Mouse (Mus musculus): ENCODE results near the gene Tspoap1. TPM values are rescaled to one million over a fixed set of nuclear protein-coding genes. Genes with fewer than 3 reads are reported as not detected.

The Tspoap1 gene
- polyA plus RNA-seq, 1 experiment = 10.3 TPM

DNA sequence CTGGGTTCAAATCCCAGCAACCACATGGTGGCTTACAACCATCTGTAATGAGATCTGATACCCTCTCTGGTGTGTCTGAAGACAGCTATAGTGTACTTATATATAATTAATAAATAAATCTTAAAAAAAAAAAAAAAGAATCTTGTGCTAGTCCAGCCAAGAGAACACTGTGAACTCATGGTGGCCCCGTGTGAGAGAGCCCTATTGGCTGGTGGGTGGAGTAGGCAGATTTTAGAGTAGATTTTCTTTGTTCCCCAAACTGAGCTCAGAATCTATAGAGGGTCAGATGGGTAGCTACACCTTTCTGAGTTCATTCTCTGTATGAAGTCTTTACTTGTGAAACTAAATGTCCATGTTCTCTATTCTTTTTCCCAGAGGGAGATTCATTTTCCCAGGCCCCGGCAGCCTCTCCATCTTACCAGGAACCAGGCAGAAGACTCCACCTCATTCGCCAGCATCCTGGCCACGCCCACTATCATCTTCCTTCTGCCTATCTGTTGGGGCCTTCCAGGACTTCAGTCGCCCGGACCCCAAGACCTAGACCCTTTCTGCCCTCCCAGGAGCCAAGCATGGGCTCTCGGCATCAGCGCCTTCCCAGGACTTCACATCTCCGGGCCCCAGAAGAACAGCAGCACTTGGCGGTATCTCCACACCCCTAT is 29.6 kb upstream of the Tspoap1 start:
- Histone ChIP-seq H3K36me3 (ENCODE audit: control insufficient read depth, insufficient read depth, low read length) (no peaks in the 10 kb centered on the region), H3K4me3 (ENCODE audit: control insufficient read depth, low read depth, low read length) (no peak overlapping the region; the same call in 1 of the 2 replicates), H3K27ac (ENCODE audit: control insufficient read depth, insufficient read depth, low read depth, low read length) (no peak overlapping the region), H3K27me3 (ENCODE audit: control insufficient read depth, insufficient read depth, low read length) (no peaks in the 10 kb centered on the region), H3K4me1 (ENCODE audit: control insufficient read depth, insufficient read depth, low read length) (peaks cover 4% of the 10 kb centered on the region; the same call in 1 of the 2 replicates)
- no peak for TF ChIP-seq CTCF (IDR thresholded peaks at IDR 0.05; ENCODE audit: control insufficient read depth, insufficient read depth, insufficient replicate concordance, low read depth, low read length)
- no peak for TF ChIP-seq POLR2A (IDR thresholded peaks at IDR 0.05; ENCODE audit: control insufficient read depth, low read depth, low read length)

DNA sequence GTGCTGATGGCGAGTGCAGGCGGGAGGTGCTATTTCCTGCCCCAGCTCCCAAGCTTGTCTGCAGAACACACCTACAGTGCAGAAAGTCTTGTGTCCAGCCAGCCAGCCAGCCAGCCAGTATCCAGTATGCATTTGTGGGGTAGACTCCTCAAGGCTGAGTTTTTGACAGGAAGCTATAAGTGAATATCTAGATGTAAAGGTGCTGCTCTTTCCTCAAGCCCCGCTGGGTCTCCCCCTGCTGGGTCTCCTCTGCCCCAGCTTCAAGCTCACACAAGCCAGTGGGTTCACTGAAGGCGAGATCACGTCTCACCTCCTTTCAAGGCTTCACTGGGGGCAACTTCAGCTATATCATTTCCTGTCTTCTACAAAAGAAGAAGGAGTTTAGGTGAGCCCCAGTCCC is 26.0 kb upstream of the Tspoap1 start:
- H3K27me3 ChIP-seq (ENCODE audit: control insufficient read depth, insufficient read depth, low read length) = no peaks in the 10 kb centered on the region
- peaks cover 7% of the 10 kb centered on the region; the same call in 1 of the 2 replicates for H3K4me1 ChIP-seq (ENCODE audit: control insufficient read depth, insufficient read depth, low read length)
- no peak overlapping the region for H3K27ac ChIP-seq (ENCODE audit: control insufficient read depth, insufficient read depth, low read depth, low read length)
- no peak overlapping the region for H3K4me3 ChIP-seq (ENCODE audit: control insufficient read depth, low read depth, low read length)
- TF ChIP-seq CTCF (IDR thresholded peaks at IDR 0.05; ENCODE audit: control insufficient read depth, insufficient read depth, insufficient replicate concordance, low read depth, low read length) = no peak
- no peak for TF ChIP-seq POLR2A (IDR thresholded peaks at IDR 0.05; ENCODE audit: control insufficient read depth, low read depth, low read length)
- no peaks in the 10 kb centered on the region for H3K36me3 ChIP-seq (ENCODE audit: control insufficient read depth, insufficient read depth, low read length)

DNA sequence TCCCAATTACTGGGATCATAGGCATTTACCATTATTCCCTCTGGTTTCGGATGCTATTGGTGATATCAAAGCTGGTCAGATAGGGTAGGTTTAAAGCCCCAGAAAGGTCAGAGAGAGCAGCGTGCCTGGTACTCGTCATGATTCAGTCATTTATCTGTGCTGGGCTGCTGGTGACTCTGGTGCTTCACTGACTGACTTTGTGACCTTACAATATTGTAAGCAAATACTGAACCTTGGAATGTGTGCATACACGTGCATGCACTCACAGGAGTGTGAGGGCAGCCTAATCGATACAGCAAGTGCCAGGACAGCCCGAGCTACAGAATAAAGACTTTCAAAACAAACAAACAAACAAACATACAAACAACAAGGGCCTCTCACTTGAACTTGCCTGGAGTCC is 24.6 kb upstream of the Tspoap1 start:
- Histone ChIP-seq H3K4me3 (ENCODE audit: control insufficient read depth, low read depth, low read length) (no peak overlapping the region), H3K27ac (ENCODE audit: control insufficient read depth, insufficient read depth, low read depth, low read length) (no peak overlapping the region), H3K36me3 (ENCODE audit: control insufficient read depth, insufficient read depth, low read length) (no peaks in the 10 kb centered on the region), H3K4me1 (ENCODE audit: control insufficient read depth, insufficient read depth, low read length) (peaks cover 7% of the 10 kb centered on the region; the same call in 1 of the 2 replicates), H3K27me3 (ENCODE audit: control insufficient read depth, insufficient read depth, low read length) (no peaks in the 10 kb centered on the region)
- TF ChIP-seq CTCF (IDR thresholded peaks at IDR 0.05; ENCODE audit: control insufficient read depth, insufficient read depth, insufficient replicate concordance, low read depth, low read length) (no peak), POLR2A (IDR thresholded peaks at IDR 0.05; ENCODE audit: control insufficient read depth, low read depth, low read length) (no peak)

DNA sequence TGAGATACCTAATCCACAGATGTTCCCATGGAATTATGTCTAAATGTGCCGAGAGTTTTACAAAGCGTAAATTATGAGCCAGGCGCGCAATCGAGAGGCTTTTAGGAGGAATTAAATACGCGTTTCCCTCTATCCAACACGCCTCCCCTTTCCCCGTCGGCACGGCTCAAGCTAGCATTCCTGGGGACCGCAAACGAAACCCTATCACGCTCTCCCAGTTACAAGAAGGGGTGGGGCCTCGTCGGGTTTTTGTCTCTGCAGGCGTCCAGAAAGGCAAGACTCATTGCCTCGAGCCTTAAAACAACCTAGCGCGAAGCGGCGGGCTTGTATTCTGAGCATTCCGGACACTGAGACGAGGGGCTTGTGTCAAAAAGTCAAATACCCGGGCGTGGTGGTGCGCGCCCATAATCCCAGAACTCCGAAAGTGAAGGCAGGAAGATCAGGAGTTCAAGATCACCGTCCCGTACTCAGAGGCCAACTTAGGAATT is 23.6 kb upstream of the Tspoap1 start:
- H3K4me1 ChIP-seq (ENCODE audit: control insufficient read depth, insufficient read depth, low read length) = peaks cover 2% of the 10 kb centered on the region; the same call in 1 of the 2 replicates
- H3K27ac ChIP-seq (ENCODE audit: control insufficient read depth, insufficient read depth, low read depth, low read length) = peak overlapping the region; percentile 69
- H3K27me3 ChIP-seq (ENCODE audit: control insufficient read depth, insufficient read depth, low read length) = no peaks in the 10 kb centered on the region
- no peak for TF ChIP-seq CTCF (IDR thresholded peaks at IDR 0.05; ENCODE audit: control insufficient read depth, insufficient read depth, insufficient replicate concordance, low read depth, low read length)
- TF ChIP-seq POLR2A (IDR thresholded peaks at IDR 0.05; ENCODE audit: control insufficient read depth, low read depth, low read length) = no peak
- peak overlapping the region; percentile 96 for H3K4me3 ChIP-seq (ENCODE audit: control insufficient read depth, low read depth, low read length)
- no peaks in the 10 kb centered on the region for H3K36me3 ChIP-seq (ENCODE audit: control insufficient read depth, insufficient read depth, low read length)

DNA sequence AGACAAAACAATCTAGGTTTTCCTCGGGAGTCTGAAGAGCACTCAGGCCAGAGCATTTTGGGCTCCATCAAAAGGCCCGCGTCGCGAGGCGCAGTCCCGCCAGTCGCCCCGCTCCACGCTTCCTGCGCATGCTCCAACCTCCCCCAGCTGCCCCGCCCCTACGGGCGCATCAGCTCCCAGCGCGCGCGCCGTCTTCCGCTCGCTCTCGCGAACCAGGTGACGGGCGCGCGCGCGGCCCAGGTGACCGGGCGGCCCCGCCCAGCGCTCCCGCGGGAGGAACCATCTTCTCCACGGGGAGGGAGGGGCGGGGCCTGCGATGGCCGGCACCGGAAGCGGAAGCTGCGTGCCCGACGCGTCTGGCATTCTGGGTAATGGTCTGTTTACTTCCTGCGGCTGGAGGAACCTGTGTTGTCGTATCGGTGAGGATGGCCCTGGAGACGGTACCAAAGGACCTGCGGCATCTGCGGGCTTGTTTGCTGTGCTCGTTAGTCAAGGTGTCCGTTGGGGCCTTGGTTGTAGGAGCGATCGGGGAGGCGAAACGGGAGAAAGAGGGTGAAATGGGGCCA is 23.1 kb upstream of the Tspoap1 start, which contains the start of gene Supt4a:
TSS of gene Supt4a (plus strand) at position 378 of the 566 bp plus-strand sequence.
- Histone ChIP-seq H3K4me3 (ENCODE audit: control insufficient read depth, low read depth, low read length) (peak within 1 kb of the TSS; percentile 96), H3K4me1 (ENCODE audit: control insufficient read depth, insufficient read depth, low read length) (peaks cover 2% of the 10 kb centered on the region; the same call in 1 of the 2 replicates), H3K27me3 (ENCODE audit: control insufficient read depth, insufficient read depth, low read length) (no peaks in the 10 kb centered on the region), H3K36me3 (ENCODE audit: control insufficient read depth, insufficient read depth, low read length) (no peaks in the 10 kb centered on the region), H3K27ac (ENCODE audit: control insufficient read depth, insufficient read depth, low read depth, low read length) (peak within 1 kb of the TSS; percentile 86)
- TF ChIP-seq CTCF (IDR thresholded peaks at IDR 0.05; ENCODE audit: control insufficient read depth, insufficient read depth, insufficient replicate concordance, low read depth, low read length) (no peak), POLR2A (IDR thresholded peaks at IDR 0.05; ENCODE audit: control insufficient read depth, low read depth, low read length) (peak; percentile 93)

DNA sequence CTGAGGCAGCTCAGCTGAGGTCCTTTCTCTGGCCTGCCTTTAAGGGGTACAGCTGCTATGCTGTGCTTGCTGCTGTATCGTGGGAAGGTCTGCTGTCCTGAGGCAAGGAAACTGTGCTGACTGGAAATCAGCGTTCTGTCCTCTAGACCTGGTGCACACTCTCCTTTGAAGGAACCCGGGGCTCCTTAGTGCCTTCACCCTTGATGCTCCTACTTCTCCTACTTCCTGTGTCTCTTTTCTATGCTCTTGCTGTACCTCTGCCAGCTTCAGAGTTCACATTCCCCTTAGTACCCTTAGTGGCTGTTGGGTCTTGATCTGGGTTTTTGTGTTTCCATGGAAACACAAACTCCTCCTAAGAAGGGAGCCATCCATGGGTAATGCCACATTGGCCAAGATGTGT is 16.6 kb upstream of the Tspoap1 start:
- no peak for TF ChIP-seq POLR2A (IDR thresholded peaks at IDR 0.05; ENCODE audit: control insufficient read depth, low read depth, low read length)
- Histone ChIP-seq H3K27me3 (ENCODE audit: control insufficient read depth, insufficient read depth, low read length) (no peaks in the 10 kb centered on the region), H3K4me1 (ENCODE audit: control insufficient read depth, insufficient read depth, low read length) (peaks cover 6% of the 10 kb centered on the region; the same call in 1 of the 2 replicates), H3K36me3 (ENCODE audit: control insufficient read depth, insufficient read depth, low read length) (no peaks in the 10 kb centered on the region), H3K4me3 (ENCODE audit: control insufficient read depth, low read depth, low read length) (no peak overlapping the region), H3K27ac (ENCODE audit: control insufficient read depth, insufficient read depth, low read depth, low read length) (no peak overlapping the region)

DNA sequence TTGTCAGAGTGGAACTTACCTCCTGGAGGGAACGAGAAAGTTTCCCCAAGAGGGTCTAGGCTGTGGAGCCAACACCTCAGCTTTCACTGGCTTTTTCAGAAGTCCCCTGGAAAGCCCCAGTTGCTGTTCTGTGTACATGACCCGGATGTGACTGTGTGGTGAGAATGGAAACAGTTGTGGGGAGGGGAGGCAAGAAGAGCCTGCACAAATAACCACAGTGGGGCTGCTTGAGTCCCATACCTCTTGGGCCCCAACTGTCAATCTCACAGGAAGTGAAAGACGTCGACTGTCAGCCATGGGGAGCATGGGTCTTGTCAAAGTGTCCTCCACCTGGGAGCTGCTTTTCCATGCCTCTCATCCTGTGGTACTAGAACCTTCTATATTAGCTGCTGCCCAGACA is 15.4 kb upstream of the Tspoap1 start:
- Histone ChIP-seq H3K4me1 (ENCODE audit: control insufficient read depth, insufficient read depth, low read length) (peaks cover 12% of the 10 kb centered on the region), H3K4me3 (ENCODE audit: control insufficient read depth, low read depth, low read length) (no peak overlapping the region), H3K36me3 (ENCODE audit: control insufficient read depth, insufficient read depth, low read length) (no peaks in the 10 kb centered on the region), H3K27me3 (ENCODE audit: control insufficient read depth, insufficient read depth, low read length) (no peaks in the 10 kb centered on the region), H3K27ac (ENCODE audit: control insufficient read depth, insufficient read depth, low read depth, low read length) (no peak overlapping the region)
- TF ChIP-seq POLR2A (IDR thresholded peaks at IDR 0.05; ENCODE audit: control insufficient read depth, low read depth, low read length) (no peak), CTCF (IDR thresholded peaks at IDR 0.05; ENCODE audit: control insufficient read depth, insufficient read depth, insufficient replicate concordance, low read depth, low read length) (no peak)
